In the genomic region with DNA sequence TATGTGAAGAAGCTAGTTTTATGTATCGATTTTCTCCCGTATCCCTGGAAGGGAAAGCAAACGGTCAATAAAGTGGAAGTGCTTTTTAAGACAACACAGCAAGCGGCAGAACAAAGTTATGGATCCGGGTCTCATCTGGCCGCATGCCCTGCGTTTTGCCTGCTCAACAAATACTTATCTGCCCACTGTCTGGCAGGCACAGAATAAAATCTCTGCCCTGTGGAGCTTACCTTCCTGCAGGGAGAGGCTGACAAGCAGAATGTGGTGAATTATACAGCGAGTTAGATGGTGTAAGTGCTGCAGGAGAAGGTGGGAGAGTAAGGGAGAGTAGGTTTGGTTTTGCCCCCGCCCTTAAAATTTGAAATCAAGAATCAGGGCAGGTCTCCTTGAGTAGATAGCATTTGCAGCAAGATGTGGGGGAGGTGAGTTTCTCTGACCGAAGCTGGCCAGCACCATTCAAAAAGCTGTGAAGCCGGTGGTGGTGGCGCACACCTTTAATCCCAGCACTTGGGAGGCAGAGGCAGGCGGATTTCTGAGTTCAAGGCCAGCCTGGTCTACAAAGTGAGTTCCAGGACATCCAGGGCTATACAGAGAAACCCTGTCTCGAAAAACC, we compare ENCODE assay signal across 6 mouse cellular contexts.
"Had no signal": no experiment of that assay in that cellular context is flagged by ENCODE, and none has a peak within 500 bp of the region (broad histone marks: within the 10 kb centered on the region; RNA-seq: fewer than 3 reads in every experiment).

No protein-coding gene starts in this region.

- DNase-seq: retina, postnatal 1 day had no signal

- H3K9me3 ChIP-seq: midbrain, embryonic 10.5 days; midbrain, embryonic 12.5 days; neural tube, embryonic 13.5 days; neural tube, embryonic 15.5 days had no signal

- H3K9ac ChIP-seq: lung, embryonic 14.5 days; midbrain, embryonic 12.5 days; neural tube, embryonic 13.5 days; neural tube, embryonic 15.5 days had no signal

- H3K4me2 ChIP-seq: lung, embryonic 14.5 days; midbrain, embryonic 12.5 days; neural tube, embryonic 13.5 days; neural tube, embryonic 15.5 days had no signal

- H3K27me3 ChIP-seq: midbrain, embryonic 12.5 days; neural tube, embryonic 13.5 days; neural tube, embryonic 15.5 days had no signal

- H3K4me3 ChIP-seq: midbrain, embryonic 12.5 days; neural tube, embryonic 13.5 days had no signal

- H3K27ac ChIP-seq: midbrain, embryonic 10.5 days; midbrain, embryonic 12.5 days; neural tube, embryonic 13.5 days; neural tube, embryonic 15.5 days had no signal
